In the genomic region with DNA sequence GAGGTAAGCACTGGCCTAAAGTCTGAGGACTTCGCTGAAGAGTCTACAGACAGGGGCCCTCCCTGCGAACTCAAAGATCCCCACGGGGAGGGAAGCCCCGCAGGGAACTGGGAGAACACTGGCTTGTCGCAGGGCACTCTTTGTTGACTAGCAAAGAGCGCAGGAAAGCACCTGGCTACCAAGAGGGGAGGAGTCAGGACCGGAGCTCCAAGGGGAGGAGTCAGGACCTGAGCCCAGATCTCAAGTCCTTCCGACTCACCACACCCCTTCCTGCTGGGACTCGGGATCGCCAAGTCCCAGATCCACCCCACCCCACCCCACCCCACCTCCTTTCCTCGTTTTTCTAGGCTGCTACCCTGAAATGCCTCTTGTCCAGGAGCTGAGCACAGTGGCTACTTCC, we compare ENCODE assay signal across 8 mouse cellular contexts. TPM values are rescaled to one million over a fixed set of nuclear protein-coding genes. Genes with fewer than 3 reads are reported as not detected.
A peak's percentile ranks its signal among the peaks of the same experiment; 100 is the strongest.
DNase-seq lines count a peak whose midpoint lies in the region; ATAC-seq lines count a peak whose summit lies in the region.

No protein-coding gene starts in this region.

- DNase-seq in forebrain, embryonic 10.5 days (ENCODE audit: extremely low spot score, low spot score) = peak; percentile 38
- peak; percentile 62 for DNase-seq in kidney, adult 18-20 months
- DNase-seq in lung, adult 18-20 months = peak; percentile 75 to 85
- DNase-seq in yolk sac, embryonic 10.5 days (ENCODE audit: low spot score) = peak; percentile 79
- no peak for DNase-seq in cerebellum, postnatal 25 days

- peaks cover 44% of the 10 kb centered on the region for H3K4me1 ChIP-seq in forebrain, embryonic 10.5 days
- no peaks in the 10 kb centered on the region; the same call in 1 of the 2 replicates for H3K4me1 ChIP-seq in forebrain, embryonic 15.5 days

- peaks cover 10% of the 10 kb centered on the region for H3K27me3 ChIP-seq in forebrain, embryonic 10.5 days (ENCODE audit: poor library complexity, severe bottlenecking)
- no peaks in the 10 kb centered on the region for H3K27me3 ChIP-seq in forebrain, embryonic 15.5 days

- H3K4me2 ChIP-seq in forebrain, embryonic 15.5 days (replicated peaks) = no peak overlapping the region

- peak overlapping the region; percentile 54 for H3K27ac ChIP-seq in forebrain, embryonic 10.5 days
- no peak overlapping the region for H3K27ac ChIP-seq in forebrain, embryonic 15.5 days (replicated peaks)

- H3K36me3 ChIP-seq in forebrain, embryonic 10.5 days (replicated peaks) = no peaks in the 10 kb centered on the region
- H3K36me3 ChIP-seq in forebrain, embryonic 15.5 days = no peaks in the 10 kb centered on the region

- no peaks in the 10 kb centered on the region for H3K9me3 ChIP-seq in forebrain, embryonic 10.5 days
- no peaks in the 10 kb centered on the region for H3K9me3 ChIP-seq in forebrain, embryonic 15.5 days

- H3K9ac ChIP-seq in forebrain, embryonic 15.5 days (replicated peaks) = no peak overlapping the region

- ATAC-seq in forebrain, embryonic 15.5 days (replicated peaks) = no peak
- ATAC-seq in granulocyte monocyte progenitor cell, adult 5-6 weeks (replicated peaks; ENCODE audit: poor library complexity, severe bottlenecking) = peak; percentile 29
- ATAC-seq in frontal cortex, adult (ENCODE audit: low TSS enrichment) = no peak

- 1% methylated on average over 11 of the region's 11 CpGs for WGBS in forebrain, embryonic 10.5 days
- WGBS in forebrain, embryonic 15.5 days = 5% methylated on average over 11 of the region's 11 CpGs

- H3K4me3 ChIP-seq in forebrain, embryonic 10.5 days = peak overlapping the region; percentile 44
- H3K4me3 ChIP-seq in forebrain, embryonic 15.5 days = no peak overlapping the region

RNA-seq across cellular contexts. Expression of gene Clmn, which starts 19.2 kb away (rescaled TPM):
- polyA plus RNA-seq in forebrain, embryonic 10.5 days (2016; fragmentation: Nextera tagmentation; extraction: Ambion mirVana) = 1.6 and 2.1 TPM in 2 replicates
- polyA plus RNA-seq in forebrain, embryonic 15.5 days (2015; fragmentation: Nextera tagmentation; extraction: Ambion mirVana) = 1.0 and 1.2 TPM in 2 replicates
- total RNA-seq in granulocyte monocyte progenitor cell, adult 5-6 weeks (2014; fragmentation: Nextera tagmentation) = 0.84 TPM in 1 of 2 replicates, not detected in the other
- total RNA-seq in granulocyte monocyte progenitor cell, adult 5-6 weeks (2017) = not detected in 2 replicates

Comparison
In these comparisons a context has a peak if more than half of its experiments do, and no peak if none do; other contexts are left out.
1. DNase-seq: peak in forebrain, embryonic 10.5 days (single experiment), kidney, adult 18-20 months (single experiment), lung, adult 18-20 months (2 of 2) and yolk sac, embryonic 10.5 days (single experiment); none in cerebellum, postnatal 25 days (0 of 2).